Mouse (Mus musculus) thymus, postnatal 10 days (tissue): ENCODE measurements around the gene Tbc1d17.

Source experiments
- DNase-seq, 2 experiments: peaks; one replicate each; pipeline ENCODE4 v3.0.0; 2021; ENCODE audit warnings: low spot score in 2 of 2

Gene Tbc1d17

DNA sequence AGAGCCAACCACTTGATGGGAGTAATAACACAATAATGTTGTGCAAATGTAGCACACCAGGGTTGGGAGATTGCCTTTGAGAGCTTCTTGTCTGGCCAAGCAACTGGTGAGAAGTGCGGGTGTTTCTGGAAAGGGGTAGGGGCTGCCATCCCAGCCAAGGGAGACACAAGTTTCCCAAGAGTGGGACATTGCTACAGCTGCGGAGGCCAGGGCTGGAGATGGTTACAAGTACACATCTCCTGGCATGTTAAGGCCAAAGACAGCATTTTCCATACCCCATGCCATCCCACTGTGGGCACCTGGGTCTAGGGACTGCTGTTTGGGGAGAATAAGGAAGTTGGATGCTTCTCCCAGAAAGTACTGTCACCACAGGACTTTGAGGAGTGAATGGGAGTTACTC, 4.2 kb upstream of the Tbc1d17 start:
- no peak for DNase-seq

DNA sequence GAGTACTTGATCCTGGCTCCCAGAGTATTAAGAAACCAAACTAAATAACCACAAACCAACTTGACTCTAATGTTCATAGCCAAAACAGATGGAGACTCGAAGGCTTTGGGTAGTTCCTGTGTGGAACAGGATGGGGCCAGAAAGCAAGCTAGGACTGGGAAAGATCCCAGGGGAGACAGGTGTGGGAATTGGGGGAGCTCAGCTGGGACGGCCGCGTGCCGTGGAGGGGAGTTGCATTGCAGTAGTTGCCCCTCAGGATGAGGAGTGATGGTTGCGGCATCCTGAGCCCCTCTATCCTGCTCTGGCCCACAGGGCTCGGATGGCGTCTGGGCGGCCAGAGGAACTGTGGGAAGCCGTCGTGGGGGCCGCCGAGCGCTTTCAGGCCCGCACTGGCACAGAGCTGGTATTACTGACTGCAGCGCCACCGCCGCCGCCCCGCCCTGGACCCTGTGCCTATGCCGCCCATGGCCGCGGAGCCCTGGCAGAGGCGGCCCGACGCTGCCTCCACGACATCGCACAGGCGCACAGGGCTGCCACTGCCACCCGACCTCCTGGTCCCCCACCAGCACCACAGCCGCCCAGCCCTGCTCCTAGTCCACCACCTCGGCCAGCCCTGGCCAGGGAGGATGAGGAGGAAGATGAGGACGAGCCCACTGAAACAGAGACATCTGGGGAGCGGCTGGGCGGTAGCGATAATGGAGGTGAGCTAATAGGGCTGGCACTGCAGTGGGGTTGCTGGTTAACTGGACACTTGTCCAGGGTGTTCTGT, 3.6 kb upstream of the Tbc1d17 start:
- DNase-seq = no peak

DNA sequence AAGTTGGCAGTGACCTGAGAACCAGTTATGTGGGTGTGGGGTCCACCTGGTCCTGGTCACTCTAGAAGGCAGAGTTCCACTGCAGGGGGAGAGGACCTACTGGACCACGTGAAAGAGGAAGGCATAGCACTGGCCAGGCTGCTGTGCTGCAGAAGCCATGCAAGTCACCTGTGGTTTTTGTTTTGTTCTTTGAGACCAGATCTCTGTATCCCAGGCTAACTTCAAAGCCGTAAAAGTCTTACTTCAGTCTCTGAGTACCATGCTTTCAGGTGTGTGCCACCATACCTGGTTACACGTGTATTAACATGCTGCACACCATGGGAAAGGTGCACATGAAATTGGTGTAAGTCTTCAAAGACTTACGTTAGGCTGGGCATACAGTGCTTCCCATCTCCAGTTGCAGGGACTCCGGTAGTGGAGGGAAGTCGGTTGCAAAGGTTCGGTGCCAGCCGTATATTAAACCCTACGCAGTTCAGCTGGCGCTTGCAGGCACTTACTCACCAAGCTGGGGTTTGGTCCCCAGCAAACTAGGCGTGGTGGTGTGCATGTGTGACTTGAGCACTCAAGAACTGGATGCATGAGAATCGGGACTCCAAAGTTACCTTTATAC, 2.9 kb upstream of the Tbc1d17 start:
- DNase-seq = no peak

GRCm38 (mm10) chr7:44850789-44851624, 2.1 kb upstream of the Tbc1d17 start:
- DNase-seq = no peak

- DNase-seq = peak; percentile 78 to 82
These were observed 1.3 kb upstream of the Tbc1d17 start for GRCm38 (mm10) chr7:44850146-44850545.

GRCm38 (mm10) chr7:44849416-44850111, 685 bp upstream of the Tbc1d17 start:
- DNase-seq = peak; percentile 84 to 89

GRCm38 (mm10) chr7:44847772-44848171, 1.1 kb downstream of the Tbc1d17 start:
- no peak for DNase-seq

DNA sequence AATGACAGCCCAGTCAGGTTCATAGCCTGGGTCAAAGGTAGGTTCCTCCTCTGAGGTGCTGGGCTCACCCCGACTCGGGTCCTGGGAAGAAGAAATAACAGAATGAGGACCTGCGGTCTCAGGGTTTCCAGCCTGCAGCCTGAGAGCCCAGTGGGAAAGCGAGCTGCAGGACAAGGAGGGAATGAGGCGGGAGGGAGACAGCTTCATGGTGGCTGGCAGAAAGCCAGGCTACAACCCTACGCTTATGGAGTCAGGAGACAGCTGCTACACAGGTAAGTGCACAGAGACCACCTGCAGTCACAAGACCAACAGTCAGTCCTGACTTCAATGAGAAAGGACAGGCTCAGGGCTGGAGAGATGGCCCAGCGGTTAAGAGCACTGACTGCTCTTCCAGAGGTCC, 2.1 kb downstream of the Tbc1d17 start:
- no peak for DNase-seq

DNA sequence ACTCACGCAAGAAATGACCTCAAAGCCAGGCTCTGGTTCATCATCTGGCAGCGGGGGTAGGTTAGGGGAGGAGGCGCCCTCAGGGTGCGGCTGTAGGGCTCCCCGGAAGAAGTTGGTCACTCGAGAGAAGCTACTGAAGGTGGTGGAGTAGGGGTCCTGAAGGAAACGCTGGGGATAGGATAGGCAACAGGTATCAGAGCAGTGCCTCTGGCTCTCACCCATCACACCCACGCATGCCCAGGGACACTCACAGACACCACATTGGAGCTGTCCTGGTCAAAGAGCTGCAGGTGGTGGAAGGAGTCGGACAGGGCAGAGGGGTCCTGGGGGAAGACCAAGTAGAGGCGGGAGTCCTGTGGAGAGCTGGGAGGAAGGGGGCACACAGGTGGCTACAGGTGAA, 3.9 kb downstream of the Tbc1d17 start:
- no peak for DNase-seq

- DNase-seq = no peak
These were observed 6.9 kb downstream of the Tbc1d17 start for GRCm38 (mm10) chr7:44841825-44842463.

DNA sequence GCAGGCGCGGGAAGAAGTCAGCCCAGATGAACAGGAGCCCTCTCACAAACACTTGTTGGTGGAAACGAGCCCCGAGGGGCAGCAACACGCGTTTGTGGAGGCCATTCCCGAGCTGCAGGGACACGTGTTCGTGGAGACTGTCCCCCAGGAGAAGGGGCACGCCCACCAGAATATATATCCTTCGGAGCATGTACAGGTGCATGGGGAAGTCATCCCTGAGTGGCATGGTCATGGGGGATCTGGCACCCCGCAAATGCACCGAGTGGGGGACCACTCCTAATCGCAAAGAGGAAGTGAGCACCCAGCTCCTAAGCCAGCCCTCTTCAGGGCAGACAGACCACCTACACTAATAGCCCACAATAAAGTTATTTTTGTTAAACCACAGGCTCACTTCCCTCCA, 8.5 kb downstream of the Tbc1d17 start:
- DNase-seq = no peak

- peak in 1 of 2 experiments; percentile 46 for DNase-seq
These were observed 9.2 kb downstream of the Tbc1d17 start for GRCm38 (mm10) chr7:44839491-44840191.

DNA sequence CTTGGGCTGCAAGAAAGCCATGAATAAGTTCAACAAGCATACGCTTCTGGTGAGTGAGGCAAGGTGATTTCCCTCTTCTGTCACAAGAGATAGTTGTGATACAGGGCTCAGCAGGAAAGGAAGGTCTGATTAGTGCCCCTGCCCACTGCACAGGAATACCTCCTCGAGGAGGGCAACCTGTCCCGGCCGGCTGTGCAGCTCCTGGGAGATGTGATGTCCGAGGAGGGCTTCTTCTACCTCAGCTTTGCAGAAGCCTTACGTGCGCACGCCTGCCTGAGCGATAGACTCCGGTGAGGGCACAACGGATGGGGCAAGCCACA, 9.7 kb downstream of the Tbc1d17 start:
- DNase-seq = no peak

GRCm38 (mm10) chr7:44838073-44838472, 10.8 kb downstream of the Tbc1d17 start:
- DNase-seq = no peak

DNA sequence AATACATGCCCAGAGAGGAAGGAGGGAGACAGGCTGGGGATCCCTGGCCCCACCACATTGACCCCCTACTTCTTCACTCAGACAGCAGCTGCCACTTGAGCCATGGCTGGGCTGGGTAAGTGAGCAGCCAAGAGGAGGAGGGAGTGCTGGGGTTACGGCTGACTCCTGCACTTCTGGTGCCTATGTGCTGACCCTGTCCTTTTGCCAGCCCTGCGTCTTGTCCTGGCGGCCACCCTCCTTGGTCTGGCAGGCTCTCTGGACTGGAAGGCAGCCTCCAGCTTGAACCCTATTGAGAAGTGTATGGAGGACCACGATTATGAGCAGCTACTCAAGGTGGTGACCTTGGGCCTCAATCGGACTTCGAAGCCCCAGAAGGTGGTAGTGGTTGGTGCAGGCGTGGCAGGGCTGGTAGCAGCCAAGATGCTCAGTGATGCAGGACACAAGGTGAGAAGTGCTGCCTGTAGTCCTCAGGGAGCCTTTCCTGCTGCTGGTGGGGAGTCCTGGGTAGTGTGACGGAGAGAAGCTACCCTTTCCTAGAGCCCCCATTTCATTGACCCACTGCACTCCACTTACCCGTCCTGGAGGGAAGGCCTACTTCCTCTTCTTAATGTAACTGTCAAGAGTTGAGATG, 12.3 kb downstream of the Tbc1d17 start:
- DNase-seq = no peak

GRCm38 (mm10) chr7:44836016-44836404, 12.9 kb downstream of the Tbc1d17 start:
- no peak for DNase-seq

DNA sequence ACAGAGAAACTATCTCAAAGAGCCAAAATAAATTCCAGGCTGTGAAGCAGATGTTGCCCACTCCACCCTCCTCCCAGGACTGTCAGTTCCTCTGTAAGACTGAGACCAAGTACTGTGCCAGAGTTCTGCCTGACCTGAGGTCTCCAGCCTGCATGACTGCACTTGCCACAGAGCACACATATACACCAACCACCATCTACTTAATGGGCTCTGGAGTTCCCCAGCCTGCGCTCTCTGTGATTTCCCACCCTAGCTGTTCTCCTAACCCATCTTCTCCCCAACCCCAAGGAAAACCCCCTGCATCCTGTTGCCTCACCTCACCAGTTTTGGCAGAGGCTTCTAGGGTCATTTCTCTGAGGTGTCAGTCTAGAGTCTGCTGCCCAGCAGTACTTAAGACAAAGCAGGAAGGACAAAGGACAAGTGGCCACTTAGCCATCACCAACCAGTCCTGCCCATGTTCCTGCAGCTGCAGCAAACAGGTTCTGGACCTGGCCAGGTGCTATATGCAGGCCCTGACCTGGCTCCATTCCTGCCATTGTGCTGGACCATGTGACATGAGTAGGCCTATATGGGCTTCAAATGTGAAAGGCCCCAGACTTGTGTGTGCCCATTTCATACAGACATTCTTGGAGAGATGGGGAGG, 13.4 kb downstream of the Tbc1d17 start:
- no peak for DNase-seq

DNA sequence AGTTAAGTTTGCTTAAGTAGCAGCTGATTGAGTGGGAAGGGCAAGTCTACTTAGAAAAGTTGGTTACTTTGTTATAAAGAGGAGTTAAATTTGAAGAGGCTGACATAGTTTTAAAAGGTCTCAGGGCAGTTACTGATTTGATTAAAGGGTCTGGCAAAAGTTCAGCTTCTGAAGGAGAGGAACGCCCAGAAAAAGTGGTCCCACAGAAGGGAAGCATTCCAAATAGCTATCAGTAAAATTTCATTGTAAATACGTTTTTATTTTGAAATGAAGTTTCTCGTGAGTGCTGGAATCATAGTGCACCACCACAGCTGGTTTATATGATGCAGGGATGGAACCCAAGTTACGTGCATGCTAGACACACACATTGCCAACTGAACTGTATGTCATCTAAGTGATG, 16.1 kb downstream of the Tbc1d17 start:
- no peak for DNase-seq

DNA sequence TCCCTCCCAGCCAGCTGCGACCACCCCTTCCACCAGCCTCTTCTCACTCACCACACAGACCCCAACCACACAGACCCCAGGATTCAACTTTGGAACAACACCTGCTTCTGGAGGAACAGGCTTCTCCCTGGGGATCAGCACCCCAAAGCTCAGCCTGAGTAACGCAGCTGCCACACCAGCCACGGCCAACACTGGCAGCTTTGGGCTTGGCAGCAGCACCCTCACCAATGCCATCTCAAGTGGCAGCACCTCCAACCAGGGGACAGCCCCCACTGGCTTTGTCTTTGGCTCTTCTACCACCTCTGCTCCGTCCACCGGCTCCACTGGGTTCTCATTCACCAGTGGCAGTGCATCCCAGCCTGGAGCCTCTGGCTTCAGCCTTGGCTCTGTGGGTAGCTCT, 20.2 kb downstream of the Tbc1d17 start:
- DNase-seq = no peak

- no peak for DNase-seq
These were observed 22.1 kb downstream of the Tbc1d17 start for GRCm38 (mm10) chr7:44826771-44827170.
